Mouse (Mus musculus) thymus, postnatal 14 days (tissue): ENCODE measurements around the gene Trio.

Experiments
- DNase-seq: peaks from one replicate; pipeline ENCODE4 v3.0.0; 2021

Trio gene

DNA sequence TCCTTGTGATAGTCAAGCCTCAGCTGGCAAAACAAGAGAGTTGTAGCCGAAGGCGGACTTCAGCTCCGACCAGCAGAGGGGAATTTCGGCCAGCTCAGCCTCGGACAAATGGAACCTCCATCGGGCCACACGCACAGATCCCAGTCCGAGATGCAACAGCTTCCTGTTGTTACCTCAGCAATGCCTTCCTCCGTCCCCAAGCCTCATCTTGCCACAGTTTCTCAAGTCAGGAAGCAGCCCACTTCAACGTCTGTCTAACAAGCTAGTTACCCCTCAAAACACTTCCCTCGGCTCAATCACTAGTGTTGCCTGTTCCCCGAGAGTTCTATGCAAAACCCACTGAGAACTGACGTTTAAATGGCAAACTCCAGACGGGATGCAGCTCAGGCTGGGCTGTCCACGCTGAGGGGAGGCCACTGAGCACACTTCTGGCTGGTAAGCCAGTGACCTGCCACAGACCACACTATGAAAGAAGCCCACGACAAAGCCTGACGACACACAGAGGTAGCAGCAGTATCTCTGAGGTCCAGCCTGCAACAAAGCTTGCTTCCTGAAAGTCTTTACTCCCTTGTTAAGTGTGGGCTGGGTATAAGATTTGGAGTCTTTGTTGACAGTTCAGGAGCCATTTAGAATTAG is 34.5 kb downstream of the Trio start:
- DNase-seq, result no peak

DNA sequence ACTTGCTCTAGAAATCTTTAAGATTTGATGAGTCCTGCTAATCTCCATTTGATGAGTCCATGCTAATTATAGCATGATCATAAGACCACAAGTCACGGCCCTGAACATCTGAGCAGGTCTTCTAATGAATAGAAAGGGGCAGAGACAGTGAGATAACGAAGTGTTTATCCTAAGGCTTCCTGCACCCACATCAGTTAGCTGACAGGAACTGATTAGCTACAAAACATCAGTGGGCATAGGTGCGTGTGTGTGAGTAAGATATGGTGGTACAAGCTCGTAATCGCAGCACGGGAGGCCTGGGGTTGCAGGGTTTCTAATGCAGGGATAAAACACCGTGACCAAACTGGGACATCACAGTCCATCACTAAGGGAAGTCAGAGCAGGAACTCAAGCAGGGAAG is 37.7 kb downstream of the Trio start:
- DNase-seq, result no peak

DNA sequence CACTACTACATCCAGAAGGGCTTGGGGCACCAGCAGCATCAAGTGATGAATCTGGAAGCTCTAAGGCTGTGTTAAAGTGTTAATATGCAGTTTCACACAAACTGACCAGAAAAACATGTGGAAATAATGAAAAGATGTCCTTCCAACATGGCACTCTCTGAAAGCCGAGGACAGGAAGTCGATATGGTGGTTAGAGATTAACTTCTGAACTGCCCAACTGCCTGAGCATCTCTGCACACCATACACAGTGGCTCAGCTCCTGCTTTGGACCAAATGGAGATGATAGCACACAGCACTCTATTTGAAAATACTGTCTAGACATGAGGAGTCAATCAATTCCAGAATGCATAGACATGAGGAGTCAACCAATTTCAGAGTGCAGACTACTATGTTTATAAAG is 40.8 kb downstream of the Trio start:
- DNase-seq, result no peak

DNA sequence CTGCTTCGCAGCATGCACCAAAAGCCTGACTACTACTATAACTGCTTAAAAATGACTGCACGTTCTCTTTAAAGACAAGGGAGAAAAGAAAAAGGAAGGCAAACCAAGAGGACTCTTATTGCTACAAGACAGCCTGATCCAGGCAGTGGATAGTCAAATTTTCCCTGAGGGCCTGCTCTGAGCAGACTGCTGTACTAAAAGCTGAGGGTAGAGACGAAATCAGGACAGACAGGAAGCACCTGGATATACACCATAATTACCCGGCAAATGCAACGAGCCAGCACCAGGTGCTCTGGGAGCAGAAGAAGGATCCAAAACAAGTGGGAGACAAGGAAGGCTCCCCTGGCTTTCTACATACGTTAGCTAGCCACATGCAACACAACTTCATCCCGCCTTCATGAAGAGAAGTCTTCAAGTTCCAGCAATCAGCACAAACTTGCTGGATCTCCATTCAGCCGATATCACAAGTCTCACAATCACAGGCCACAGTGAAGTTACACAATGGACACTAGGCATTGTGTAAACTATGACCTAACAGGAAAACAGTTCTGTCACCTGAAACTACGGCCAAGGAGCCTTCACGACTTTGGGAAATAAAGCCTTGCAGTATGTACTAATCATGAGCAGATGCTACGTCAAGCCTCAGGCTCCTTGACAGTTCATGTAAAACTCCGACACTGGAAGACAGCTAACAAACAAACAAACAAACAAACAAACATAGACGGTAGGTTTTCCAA is 43.7 kb downstream of the Trio start:
- no peak for DNase-seq

DNA sequence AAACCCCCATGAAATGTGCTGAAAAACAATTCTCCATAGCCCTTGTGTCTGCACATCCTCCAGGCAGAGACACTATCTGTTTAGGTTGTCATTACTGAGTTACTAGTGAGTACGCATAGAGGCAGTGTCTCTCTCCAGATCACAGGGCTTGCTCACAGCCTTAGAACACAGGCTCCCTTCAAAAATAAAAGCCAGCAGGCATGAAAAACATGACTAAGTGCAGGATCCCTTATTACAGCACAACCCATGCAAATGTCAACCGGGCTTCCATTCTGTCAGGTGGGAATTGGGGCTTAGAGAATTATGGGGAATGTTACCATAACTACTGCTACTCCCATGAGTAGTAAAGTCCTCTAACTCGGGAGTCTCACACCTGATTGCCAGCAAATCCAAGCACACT is 44.4 kb downstream of the Trio start:
- DNase-seq, result no peak

DNA sequence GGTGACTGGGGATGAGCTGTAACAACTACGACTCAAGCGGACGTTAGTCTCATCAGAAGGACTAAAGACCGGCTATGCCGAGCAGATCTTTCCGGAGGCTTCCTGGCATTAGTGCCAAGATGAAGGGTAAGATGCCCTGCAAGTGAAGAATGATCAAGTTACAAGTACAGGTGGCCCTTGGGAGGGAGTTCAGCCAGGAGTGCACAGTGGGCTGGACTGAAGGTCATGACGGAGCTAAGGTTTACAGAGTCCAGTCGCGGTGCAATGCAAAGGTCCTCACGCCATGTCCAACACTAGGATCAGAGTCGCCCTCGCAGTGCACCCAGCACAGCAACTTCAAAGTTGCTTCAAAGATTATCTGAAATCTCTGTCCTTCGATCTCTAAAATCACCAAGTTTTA is 45.2 kb downstream of the Trio start:
- no peak for DNase-seq

DNA sequence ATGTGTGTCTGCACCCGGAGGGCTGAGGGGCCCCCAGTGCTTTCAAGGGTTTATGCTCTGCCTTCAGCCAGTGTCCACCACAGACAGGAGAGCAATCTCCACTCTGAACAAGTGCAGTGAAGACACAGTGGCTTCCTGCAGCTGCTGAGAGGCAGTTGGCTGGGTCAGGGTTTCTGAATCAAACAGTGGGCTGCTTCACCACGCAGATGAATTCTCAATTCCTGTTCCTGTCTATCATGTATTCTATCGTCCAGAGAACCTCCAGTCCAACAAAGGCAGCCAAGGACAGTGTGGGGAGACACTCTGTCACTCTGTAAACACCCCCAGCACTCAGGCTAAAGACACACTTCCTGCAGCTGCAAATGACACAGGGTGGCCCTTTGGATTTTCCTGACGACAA is 48.7 kb downstream of the Trio start:
- DNase-seq, result no peak

DNA sequence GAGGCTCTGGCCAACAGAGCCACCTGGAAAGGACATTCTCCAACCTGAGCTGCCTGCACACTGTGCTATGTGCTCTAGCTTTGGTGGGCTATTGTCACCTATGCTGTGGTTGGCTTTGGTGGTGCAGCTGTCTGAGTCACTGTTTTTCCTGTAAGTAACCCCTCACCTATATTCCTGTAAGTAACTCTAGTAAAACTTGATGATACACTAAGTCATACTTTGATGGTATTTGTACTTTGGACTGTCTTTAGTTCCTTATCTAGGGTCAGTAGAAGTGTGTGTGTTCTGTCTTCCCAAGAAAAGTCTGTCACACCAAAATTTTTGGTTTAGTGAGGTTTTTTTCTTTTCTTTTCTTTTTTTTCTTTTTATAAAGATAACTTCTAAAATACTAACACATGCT is 49.3 kb downstream of the Trio start:
- DNase-seq, result no peak

DNA sequence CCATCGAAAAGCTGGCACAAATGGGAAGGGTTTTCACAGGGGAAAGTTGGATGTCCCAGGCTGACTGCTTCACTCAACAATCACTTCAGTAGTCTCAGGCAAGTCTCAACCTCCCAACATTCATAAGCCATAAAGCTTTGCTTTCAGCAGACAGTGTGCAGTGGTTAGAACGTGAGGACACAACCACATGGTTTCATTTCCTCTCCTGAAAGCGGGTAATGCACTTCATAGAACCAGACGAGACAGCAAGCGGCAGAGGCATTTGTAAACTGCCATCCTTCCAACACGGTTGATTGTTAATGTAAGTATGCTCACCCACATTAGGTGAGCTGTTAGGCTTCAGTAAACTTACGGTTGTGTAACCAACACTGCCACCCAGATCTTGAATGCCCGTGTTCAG is 51.0 kb downstream of the Trio start:
- no peak for DNase-seq

DNA sequence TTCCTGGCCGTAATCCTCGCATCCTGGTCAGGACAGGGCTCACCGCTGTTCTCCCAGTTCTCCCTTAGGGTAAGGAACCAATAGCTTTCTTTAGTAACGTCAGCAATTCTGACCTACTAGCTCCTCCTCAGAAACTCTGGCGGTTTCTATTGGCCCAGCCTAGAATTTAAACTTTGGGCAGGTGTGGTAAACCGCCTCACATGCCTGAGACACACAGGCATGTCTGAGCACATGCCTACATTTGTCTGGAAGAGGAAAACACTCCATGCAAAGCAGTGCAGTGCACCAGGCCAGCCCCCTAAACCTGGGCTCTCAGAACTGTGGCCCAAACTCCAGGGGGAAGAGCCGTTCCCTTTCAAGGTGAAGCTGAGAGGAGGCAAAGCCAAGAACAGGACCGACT is 57.5 kb downstream of the Trio start:
- no peak for DNase-seq

DNA sequence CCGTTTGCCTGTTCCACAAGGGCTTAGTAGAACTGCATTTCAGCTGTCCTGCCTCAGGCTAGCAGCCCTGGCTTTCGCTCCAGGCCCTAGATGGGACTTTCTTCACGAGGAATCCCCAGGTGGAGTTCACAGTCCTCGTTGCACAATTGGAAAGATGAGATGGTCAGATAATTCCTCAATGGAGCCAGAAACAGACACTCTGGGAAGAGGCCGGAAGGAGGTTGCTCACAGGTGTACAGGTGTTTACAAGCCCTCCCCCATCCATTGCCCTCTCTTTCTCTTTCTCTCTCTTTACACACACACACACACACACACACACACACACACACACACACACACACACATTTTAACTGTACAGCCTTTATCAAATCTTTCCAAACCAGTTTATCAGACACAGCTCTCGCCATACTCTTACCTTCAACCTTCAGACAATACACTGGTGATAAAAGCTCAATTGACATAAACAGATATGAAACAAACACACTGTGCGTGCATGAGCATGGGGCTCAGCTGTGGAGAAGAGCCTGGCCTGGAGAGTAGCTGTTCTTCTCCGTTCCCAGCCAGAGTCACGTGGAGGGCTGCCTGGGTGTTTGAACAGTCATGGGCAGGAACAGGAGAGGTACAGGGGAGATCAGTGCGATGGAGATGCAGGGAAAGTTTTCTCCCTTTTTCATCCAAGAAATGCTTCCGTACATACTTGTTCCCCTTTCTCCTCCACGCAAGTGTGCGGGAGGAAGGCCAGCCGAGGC is 58.3 kb downstream of the Trio start:
- no peak for DNase-seq

DNA sequence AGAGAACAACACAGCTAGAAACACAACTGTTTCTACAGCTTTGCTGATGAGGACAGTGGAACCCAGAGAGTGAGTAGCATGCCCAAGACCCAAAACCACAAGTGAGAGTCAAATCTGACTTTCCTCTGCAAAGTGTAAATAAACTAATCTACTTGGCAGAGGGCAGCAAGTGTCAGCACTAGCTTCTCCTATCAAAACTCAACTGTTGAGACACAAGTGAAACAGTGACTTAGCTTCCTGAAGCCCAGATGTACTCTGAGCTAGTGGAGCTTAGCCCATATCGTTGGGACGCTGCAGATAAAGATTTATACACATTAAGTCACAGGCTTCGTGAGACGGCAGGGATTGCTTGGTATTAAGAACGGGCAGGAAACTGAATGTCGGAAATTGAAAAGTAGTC is 60.8 kb downstream of the Trio start:
- DNase-seq, result no peak

DNA sequence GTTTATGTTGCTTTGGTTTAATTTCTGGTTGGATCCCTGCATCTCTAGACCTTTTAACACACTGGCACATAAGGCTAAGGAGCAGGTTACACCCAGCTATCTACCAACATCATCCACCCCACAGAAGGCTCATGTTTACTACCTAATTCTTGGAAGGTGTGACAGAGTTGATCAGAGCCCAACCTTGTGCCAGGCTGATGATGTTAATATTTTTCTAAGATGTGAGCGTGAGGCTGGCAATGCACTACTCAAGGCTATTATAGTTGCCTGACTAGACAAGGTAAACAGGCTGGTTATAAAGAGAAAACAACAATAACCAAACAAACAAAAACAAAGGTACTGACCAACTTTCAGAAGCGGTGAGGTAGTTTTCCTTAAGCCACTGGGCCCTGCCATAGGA is 62.1 kb downstream of the Trio start:
- no peak for DNase-seq

DNA sequence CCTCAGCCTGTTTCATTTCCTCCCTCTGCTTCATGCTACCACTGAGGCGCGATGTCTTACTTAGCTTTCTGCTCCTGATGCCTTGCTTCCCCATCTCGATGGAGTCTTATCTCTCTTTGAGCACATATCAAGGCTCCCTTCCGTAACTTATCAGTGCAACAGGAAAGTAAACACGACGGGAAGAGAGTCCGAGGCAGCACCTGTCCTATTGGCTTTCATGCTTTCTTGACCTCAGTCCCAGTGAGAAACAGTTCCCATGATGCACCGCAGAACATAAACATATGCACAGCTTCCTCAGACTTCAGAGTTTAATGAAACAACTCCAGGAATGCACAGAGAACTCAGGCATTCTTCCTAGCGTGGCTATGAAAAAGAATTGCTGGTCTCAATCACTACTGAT is 65.0 kb downstream of the Trio start:
- no peak for DNase-seq

DNA sequence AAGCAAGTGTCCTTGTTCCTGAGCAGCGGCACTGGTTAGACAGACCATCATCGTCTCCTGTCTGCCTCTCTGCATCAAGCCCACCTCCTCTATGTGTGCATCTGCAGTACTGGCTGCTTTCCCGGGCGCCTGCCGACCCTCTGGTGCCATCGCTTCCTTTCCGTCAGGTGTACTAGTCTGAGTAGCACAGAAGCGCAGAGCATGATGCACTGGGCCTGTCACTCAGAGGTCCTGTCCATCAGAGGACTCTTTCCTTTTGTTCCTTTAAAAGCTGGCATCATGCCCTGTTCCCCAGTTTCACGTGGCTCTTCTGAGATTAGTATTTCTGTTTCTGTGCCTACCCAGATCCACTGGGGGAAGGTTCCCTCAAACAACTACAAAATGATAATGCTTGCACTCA is 67.8 kb downstream of the Trio start:
- DNase-seq, result no peak

DNA sequence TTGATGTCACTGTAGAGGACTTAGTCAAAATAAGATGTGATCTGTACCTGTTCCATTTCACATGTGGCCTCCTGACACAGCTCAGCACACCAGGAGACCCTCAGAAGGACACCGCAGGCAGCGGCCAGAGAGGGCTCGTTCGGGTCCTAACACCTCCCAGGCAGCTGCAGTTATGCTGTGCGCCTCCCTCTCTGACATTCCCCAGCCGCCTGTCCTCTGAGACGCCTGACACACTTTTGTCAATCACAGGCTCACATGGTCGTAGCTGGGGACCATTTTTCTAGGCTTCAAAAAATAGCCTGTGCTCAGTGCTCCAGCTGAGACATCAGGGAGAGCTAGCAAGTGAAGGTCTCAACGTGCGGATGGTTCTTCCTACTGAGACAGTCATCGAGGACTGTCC is 70.0 kb downstream of the Trio start:
- DNase-seq, result no peak

DNA sequence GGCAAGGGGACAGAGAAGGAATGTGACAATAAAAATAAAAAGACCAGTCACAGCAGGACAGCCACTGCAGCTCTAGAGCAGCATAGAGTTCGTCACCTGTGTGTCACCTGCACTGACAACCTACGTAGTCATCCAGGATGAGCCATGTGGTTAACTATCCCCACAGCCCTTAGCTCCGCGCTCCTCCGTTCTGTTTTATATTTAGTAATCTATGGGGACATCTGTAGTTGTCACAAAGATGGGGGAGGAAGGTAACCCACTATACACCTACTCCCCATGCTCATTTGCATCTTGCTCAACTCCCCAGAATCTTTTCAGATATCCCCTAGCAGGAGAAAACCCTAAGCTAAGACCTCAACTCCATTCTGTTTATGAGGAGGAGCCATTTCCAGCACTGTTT is 71.3 kb downstream of the Trio start:
- no peak for DNase-seq

DNA sequence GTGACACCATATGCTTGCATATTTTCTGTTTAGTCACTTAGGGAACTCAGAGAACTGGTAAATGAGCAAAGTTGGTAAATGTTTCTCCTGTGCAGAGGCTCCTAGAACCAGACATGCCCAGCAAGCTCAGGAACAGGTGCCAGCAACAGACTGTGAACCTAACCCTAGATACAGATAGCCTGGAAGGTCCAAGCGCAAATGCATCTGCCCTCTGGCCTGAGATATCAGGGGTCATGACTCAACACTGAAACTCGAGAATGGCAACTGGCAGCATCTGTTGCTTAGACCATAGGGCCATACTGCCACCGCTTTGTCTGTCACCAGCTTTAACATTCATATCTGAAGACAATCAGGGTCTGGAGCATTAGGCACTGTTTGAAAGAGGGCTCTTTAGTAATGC is 72.1 kb downstream of the Trio start:
- DNase-seq, result no peak

DNA sequence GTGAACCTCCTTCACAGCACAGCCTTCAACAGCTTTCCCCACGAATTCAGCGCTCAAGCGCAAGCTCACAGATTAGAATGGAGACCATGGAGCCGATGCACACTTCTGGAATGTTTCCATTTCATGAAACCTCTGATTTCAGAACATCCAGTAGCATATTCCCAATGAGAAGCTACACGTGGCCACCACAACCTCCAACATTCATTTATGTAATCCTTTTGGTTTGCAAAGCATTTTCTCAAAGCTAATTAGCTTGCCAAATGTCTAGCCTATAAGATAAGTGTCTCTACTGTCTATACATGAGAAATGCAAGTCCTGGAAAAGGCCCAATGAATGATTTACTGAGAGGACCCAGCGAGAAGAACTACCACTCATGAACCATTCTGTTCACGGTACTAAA is 74.5 kb downstream of the Trio start:
- DNase-seq, result no peak

DNA sequence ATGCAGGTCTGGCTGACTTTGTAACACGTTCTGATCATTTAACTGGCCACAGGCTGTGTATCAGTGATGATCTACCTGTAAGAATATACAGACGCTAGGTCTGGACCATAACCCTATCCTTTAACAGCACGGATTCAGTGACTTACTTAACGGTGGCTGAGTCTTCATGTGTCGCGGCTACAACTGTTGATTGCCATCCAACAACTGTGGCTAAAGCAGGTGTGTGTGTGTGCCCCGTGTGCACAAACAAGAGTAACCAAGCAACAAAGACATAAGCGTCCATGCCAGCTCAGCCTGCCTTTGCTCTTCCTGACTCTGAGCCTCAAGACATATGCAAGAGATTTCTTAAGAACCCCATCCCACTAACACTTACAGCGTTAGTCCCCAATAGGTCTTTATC is 76.5 kb downstream of the Trio start:
- no peak for DNase-seq

DNA sequence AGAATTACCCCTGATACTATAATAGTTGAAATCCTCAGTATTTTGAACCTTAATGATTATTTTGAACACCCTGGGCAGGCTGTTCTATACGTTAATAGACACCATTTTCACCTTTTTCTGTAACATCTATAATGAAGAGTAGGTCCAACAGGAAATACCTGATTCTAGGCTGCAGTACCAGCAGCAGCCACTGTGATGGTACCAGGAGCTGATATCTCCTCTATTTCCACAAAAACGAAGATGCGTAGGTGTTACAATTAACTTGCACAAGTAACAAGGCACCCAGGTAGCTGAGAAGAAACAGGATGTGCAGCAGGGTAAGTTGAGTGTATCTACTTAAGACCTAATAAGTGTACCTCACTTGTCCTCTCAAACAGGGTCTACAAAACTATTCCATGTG is 77.8 kb downstream of the Trio start:
- no peak for DNase-seq

DNA sequence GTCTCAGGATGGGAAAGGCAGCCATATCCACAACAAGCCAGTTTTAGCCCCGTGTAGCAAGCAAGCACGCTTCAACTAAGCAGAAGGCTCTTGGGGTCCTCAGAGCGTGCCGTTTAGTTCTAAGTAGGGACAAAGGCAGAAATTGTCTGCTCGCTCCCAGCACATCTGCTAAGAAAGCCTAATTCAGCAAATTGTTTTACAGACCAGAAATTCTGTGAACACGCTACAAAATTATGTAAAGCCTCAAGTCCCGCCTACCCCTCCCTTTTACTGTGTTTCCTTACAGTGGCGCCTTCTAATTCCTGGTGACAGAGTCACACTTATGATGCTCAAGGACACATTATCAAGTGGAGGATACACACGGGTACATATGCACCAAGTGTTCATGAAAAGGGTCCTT is 80.1 kb downstream of the Trio start:
- DNase-seq, result no peak

DNA sequence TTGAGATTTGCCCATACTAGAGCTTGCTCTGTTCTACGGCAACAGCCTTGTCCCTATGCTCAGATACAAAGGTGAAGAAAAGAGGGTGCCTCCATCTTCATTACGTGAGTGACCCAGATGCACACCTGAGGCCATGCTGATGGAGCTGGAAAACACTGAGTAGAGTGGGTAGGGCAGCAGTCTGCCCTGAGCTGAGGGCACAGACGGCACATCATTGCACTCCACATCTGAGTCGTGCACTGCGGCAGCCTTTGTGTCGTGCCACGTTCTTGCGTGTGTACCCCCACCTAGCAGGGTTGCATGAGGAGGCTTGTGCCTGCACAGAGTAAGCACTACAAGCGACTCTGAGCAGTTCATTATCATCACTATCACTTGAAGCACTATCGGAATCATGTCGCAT is 80.8 kb downstream of the Trio start:
- no peak for DNase-seq

DNA sequence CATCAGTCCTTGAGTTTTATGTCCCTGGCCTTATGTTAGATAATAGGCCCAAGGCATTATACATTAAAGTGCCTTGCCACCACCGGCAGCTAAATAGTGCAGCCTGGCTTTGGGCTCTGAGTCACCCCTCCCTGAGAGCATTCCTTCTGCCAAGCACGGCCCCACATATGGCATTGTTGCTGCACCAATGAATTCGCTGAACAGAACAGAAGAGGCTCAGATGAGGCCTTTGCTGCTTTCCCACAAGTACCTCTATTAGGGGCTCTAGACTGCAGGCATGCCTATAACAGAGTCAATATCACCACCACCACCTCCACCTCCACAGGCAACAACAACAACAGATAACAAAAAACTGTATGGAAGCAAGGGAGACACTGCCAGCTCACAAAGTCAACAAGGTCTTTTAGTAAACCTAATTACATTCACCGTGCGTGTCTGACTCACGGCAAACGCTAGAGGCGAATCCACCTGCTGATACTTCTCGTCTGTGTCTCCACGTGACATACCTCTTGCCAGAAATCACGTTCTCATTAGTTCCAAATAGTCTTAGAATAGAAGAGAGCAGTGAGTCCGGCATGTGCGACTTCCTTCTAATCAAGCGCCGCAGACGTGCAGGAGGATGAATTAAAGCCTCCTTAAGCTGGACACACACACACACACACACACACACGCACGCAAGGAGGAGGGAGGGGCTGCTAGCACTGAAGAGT is 82.0 kb downstream of the Trio start:
- DNase-seq, result no peak
